Mouse (Mus musculus) cortical plate, adult 2 months (tissue): ENCODE results near the gene Ssr1.

Experiments used
- CTCF ChIP-seq: fragments of 200-500 bp; IDR thresholded peaks from 2 replicates; pipeline ENCODE4 v1.5.1; 2011; ENCODE audit warnings: mild to moderate bottlenecking, control low read depth, low read length; ENCODE audit not compliant: insufficient read depth; ENCODE audit errors: extremely low read depth
- POLR2A ChIP-seq: fragments of 200-500 bp; IDR thresholded peaks from 2 replicates; pipeline ENCODE4 v1.6.1; 2011; ENCODE audit warnings: mild to moderate bottlenecking, low read length, control low read depth; ENCODE audit not compliant: insufficient read depth; ENCODE audit errors: extremely low read depth

DNA sequence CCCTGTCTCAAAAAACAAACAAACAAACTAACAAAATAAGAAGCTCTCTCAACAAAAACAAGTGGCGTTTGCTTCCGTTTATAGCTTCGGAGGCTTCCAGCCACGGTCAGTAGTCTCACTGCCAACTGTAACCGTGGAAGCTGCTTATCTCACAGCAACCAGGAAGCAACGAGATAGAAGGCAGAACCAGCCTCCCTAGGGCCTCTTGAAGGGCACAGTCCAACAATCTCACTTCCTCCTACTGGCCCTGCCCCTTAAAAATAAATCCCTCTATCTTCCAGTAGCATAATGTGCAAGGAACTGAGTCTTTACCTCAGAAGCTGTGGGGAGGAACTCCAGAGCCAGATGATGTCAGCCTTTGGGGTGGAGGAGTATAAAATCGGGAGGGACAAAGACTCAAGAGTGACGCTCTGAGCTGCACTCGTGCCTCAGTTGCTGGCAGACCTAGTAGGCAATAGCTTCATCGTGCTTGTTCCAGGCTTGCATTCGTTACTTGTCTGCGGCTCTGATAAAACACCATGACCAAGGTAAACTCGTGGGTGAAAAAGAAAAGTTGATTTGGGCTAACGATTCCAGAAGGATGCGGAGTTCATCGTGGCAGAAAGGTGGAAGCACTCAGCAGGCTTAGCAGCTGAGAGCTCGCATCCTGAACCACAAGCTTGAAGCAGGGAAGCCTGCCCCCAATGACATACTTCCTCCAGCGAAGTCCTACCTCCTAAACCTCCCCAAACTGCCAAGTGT lies 35.3 kb downstream of the Ssr1 start:
- no peak for TF ChIP-seq CTCF
- TF ChIP-seq POLR2A = no peak
